Mouse (Mus musculus) megakaryocyte progenitor cell, adult 5-6 weeks (primary cell): ENCODE data around the gene Cd3e. TPM values are rescaled to one million over a fixed set of nuclear protein-coding genes. Genes with fewer than 3 reads are reported as not detected.
"Not testable (repeated sequence)": the region's sequence is repeated elsewhere in the genome, so short reads cannot be mapped to it uniquely, and the experiment has no call there.

ENCODE experiments used
- ATAC-seq: replicated peaks from 2 replicates; pipeline ENCODE4 v1.8.0; 2016; ENCODE audit warnings: mild to moderate bottlenecking, moderate TSS enrichment, inconsistent platforms; ENCODE audit not compliant: poor library complexity
- total RNA-seq, 2 experiments: library from RNA; stranded (forward) in 1 of 2; stranded (reverse) in 1 of 2; fragments of 157-497, 149-512 nt in 1 of 2; fragments of 200-1000 nt in 1 of 2; gene quantifications; 2 replicates each; pipeline versions ENCODE4 v1.2.3 to v1.2.4; 2015 to 2017

Cd3e gene
- total RNA-seq (2015) (not detected in 2 replicates), total RNA-seq (2017) (not detected in 2 replicates)

DNA sequence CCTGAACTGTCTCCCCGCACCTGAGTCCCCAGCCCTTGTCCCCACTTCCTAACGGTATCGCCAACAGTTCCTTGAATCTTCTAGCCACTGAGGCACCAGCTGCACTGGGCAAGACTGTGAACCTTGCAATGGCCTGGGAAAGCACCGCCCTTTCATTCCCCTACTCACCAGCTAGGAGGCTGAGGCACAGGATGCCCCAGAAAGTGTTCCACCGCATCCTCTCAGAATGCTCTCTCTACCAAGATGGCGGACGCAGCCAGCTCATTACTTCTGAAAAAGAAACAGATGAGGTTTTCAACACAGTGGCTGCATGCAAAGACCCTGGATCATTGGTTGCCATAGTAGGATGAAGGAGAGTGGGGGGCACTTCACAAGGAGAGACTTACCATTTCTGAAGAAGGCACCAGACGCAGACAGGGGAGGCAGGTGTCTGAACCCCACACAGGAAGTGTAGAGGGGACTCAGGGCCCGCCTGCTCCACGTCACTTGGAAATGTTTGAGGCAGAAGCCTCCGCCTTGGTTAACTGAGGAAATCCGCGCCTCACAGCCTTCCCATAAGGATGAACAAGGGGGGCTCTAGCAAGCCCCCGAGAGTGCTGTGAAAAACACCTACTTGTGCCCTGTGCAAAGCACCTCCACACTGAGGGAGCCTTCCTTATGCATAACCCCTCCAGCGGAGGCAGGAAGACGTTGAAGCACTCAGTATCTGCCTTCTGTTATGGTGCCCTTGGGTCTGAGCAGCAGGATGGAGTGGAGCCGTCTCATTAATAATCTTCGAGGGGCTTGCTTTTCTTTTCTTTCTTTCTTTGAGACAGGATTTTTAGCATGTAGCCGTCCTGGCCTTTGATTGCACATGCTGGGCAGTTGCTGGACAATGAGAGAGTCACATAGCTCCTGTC lies at the start of gene Cd3e:
Gene Cd3e (minus strand): TSS at position 448 of the 899 bp plus-strand sequence.
- ATAC-seq: no peak

DNA sequence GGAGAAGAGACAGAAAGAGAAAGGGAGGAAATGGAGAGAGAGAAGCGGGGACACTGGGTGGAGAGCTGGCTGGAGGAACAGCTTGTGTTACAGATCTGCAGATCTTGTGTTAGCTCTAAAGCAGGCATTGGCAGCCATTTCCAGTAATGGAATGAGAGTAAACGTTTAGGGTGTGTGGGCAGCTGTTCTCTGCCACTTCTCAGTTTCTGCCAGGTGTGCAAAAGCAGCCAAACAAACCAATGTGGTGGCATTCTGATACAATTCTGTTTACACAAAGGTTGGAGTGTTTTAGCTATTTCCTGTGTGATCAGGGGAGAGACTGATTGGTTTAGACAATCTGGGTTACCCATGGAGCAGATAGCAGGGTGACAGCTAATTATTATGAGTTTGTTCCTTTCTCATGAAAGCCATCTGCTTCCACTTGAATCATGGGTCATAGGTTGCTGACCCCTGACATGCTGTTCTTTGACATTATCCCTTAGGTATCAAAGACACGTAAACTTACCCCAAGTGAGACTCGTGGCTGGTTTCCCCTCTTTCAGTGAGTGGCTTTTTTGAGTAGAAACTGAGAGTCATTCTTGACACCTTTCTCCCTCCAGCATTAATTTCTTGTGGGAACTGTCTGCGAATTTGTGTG lies 49.0 kb upstream of the Cd3e start:
- no peak for ATAC-seq

GRCm38 (mm10) chr9:45055082-45055713 lies 45.8 kb upstream of the Cd3e start, which contains the start of gene Mpzl3:
TSS of gene Mpzl3 (plus strand) at chr9:45055186.
- peak; percentile 48; the same call in 1 of the 2 replicates for ATAC-seq

DNA sequence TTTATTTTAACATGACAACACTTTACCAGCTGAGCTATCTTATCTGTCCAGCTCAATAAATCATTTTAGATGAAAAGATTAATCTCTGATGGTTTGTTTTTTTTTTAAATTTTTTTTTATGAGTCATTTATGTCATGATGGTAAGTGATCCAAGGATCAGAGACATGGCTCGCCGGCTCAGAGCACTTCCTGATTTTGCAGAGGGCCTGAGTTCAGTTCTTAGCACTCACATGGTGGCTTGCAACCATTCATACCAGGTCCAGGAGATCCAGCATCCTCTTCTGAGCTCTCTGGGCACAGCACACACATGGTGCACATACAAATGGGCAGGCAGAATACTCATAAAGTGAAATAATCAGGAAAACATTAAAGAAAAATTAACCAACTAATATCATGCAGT lies 40.9 kb upstream of the Cd3e start:
- ATAC-seq: no peak

DNA sequence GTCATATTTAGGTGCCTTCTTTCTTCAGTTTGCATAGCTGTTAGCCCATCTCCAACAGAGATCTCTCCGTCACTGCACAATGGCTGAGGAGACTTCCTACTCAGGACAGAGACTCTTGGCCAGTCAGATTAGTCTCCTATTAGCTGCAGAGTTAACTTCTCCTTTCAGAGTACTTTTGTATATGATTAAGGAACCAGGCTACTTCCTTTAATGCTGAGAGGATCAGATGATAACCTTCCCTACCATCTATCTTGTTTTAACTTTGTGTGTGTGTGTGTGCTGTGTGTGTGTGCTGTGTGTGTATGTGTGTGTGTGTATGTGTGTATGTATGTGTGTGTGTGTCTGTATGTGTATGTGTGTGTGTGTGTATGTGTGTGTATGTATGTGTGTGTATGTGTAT lies 40.3 kb upstream of the Cd3e start:
- ATAC-seq: peak; percentile 66

- ATAC-seq: peak; percentile 58; the same call in 1 of the 2 replicates
Measured at GRCm38 (mm10) chr9:45048511-45048910, 39.1 kb upstream of the Cd3e start.

DNA sequence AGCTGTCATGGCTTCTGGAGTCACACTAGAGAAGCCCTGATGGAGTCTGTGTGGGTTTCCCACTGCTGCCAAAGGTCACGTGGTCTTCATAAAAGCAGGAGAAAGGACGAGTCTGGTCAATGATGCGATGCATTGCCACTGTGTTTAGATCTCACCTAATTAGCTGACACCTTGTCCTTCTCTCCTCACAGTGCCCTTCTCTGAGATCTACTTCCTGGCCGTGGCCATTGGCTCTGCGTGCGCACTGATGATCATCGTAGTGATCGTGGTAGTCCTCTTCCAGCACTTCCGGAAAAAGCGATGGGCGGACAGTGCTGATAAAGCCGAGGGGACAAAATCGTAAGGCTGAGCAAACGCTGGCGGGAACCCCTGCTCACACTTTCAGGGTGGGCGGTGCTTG lies 37.5 kb upstream of the Cd3e start:
- ATAC-seq: no peak

DNA sequence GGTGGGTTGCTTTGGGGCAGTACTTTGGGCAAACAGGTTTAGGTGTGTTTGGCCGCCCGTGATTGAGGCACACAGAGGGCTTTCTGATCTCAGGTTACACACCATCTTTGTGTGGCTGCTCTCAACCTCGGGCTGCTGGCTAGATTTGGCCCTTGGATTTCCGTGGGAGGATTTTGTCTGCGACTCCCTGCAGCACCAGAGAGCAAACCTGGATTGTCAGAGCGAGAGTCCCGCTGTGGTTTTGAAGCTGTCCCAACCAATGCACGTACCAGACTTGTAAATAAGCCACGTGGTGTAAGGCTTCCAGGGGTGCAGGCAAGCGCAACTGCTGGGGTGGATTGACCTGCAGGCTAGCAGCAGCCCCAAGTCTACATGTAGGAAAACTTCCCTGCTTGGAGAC lies 33.5 kb upstream of the Cd3e start:
- ATAC-seq: no peak

DNA sequence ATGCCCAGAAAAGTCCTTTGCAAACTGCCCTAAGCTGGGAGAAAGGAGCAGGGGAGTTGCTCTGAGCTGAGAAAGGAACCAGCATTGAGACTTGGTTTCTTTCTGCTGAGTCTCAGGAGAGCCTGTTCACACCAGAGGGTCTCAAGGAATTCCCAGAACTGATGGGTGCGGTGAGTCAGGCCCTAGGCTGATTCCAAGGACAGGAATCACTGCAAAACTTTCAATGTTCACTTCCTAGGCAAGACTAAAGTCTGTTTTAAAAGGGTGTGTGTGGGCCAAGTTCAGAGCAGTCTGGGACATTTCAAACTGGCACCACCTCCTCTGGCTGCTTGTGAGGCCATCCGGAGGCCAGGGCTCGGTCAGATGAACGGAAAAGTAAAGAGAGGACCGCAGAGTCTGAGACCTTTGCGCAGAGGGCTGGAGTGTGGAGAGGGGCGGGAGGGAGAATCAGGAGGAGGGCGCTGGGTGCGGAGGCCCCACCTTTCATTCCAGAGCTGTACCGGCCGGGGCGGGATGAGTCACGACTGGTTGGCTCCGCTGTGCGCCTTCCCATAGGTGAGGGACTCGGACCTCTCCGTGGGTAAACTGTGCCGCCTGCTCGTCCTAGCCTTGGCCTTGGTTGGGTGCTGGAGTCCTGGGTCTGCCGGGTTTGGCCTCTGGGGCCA lies 32.8 kb upstream of the Cd3e start:
- ATAC-seq: no peak

GRCm38 (mm10) chr9:45041131-45041838 lies 31.9 kb upstream of the Cd3e start:
- ATAC-seq: peak; percentile 87

DNA sequence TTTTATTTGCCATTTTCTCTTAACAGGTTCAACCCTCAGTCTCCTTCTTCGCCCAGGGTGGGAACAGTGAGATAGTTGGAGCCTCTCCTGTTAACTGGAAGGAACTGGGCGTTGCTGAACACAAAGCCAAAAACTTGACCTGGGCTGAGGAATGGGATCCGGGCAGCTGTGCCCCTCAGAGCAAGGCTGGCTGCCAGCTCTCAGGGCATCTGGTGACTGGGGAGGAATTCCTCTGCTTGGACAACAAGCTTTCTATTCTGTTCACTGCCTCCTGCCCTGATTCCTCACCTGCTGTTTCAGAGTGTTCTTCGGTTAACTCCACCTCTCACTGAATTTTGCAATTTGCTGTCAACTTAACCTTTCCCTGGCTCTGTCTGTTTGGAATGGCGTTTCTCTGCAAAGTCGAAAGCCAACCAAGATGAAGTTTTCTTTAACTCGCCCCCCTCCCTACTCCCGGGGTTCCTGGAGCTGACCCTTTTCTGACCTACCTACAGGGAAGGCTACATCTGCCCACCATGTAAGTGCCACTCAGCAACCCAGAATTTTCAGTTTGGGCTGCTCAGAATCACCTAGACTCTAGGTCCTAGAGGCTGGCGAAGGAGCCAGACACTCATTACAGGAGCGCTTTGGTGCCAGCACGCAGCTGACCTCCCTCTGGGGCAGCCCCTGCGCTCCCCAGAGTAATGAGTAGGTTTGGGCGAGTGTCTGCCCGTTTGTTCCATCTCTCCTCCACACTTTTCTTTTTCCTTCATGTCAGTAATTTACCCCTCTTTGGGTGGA lies 30.8 kb upstream of the Cd3e start:
- ATAC-seq: no peak

DNA sequence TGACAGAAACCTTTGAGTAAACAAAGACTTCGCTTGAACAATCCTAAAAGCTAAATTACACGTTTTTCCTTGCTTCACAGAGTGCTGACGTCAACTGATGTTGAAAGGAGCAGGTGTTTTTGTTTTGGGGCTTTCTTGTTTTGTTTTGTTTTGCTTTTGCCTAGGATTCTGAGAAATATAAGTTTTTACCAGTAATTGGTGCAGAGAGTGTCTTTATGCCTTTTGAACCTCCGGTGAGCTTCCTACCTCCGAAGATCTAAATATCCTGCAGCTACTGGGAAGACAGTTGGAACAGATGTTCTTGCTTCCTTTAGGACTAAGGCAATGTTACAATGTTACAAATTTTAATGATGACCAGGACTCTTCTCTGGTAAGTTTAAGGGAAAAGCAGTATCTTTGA lies 30.1 kb upstream of the Cd3e start, which contains the start of gene Mpzl2:
Gene Mpzl2 (plus strand): TSS at position 301 of the 400 bp plus-strand sequence.
- no peak for ATAC-seq

DNA sequence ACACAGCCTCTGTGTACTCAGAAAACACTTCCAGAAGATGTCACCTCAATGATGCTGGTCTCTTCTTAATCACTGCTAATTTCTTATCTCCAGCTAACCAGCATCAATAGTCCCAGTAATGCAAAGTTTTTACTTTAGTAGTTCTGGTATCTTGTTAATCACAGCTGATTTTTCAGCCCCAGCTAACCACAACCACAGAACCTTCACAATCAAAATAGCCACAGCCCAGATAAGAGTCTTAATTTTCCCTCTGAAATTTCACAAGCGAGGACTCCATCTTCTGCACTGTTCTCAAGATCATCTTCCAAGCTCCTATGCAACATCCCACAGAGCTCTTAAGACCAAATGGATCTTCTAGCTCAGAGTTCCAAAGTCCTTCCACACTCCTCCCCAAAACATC lies 28.4 kb upstream of the Cd3e start:
- ATAC-seq: not testable (repeated sequence)

DNA sequence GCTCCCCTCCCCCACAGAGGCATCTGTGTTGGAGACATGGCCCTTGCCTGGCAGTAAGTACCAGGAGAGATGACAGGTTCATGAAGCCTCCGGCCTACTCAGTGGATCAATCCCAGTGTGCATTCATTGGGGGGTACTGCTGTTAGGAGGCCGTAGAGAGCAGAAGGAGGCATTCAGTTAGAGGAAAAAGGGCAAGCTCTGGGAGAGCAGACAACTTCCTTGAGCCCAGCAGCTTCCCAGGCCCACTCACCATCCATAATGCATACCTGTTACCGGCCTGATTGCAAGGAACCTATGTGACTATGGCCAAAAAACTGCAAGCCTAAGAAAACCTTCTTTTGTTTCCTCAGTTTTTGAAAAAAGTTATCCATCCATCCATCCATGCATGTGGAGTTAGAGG lies 25.1 kb upstream of the Cd3e start:
- ATAC-seq: no peak

- ATAC-seq: no peak
Measured at GRCm38 (mm10) chr9:45032261-45032660, 22.8 kb upstream of the Cd3e start.

DNA sequence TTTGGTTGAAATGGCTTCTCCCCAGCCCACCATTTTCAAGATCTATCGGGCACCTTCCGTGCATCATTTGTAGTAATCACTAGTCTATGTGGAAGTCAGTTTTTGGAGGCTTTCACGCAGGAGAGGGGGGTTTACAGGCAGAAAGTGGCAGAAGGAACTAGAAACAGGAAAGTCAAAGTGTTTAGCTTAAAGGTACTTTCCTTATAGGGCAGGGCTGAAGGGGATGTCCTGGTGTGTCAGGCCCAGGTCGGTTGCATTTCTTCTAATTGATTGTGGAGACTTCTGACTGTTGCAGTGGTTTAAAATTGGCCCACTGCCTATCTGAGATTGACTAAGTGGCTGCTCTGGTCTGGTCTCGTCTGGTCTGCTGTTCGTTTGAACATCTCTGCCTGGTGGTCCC lies 20.9 kb upstream of the Cd3e start:
- no peak for ATAC-seq

DNA sequence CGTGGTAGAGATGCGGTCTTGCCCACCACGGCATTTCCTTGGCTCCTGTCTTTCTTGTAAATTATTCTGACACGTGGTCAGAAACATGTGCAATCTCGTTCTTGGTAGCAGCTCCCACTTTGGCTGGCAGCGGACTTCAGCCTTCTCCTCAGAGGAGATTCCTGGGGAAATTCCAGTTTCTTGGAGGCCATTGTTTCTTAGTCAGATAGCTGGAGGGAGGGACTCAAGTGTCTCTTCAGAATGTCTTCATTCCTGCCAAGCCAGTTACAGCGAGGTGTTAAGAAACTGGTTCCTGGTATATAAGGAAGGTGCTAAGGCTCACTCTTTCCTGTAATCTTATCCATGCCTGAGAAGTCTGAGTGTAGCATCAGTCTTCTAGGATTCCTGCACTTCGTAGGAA lies 17.9 kb upstream of the Cd3e start:
- no peak for ATAC-seq

DNA sequence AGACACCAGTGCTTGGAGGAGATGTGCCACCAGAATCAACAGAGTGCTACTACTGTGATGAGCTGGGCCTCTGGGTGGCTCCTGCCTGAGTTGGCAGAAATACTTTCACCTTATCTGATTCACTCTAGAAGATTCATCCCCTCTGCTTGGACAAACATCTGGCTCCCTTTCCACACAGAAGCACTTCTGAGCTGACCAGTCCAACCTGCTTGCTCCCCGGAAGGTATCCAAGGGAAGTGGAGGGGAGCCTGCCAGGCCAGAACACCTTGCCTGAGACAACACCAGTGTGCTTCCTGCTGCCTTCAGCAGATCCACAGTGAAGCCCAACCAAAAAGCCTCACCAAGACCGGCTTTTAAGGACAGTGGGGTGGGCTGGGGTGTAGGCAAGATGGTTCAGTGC lies 14.8 kb upstream of the Cd3e start:
- ATAC-seq: no peak

- no peak for ATAC-seq
Measured at GRCm38 (mm10) chr9:45023638-45024037, 14.2 kb upstream of the Cd3e start.

DNA sequence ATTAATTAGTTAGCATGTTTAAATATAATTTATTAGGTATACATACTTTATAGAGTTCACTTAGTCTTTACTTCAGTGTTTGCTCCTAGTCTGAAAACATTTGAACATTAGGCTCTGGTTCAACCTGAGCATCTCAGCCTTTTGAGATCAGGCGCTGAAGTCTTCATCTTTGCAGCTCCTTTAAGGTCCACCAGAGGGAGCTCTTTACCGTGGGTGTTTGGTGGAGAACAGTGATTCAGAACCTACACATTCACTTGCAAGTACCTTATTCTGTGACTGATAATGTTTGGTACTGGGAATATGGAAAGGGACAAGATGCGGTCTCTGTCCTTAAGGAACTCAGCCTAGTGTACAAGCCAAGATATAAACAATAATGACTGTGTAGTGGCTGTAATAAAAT lies 13.4 kb upstream of the Cd3e start:
- peak; percentile 70 for ATAC-seq
